Mouse (Mus musculus) embryonic facial prominence, embryonic 14.5 days (tissue): ENCODE data around the gene Gpr152. TPM values are rescaled to one million over a fixed set of nuclear protein-coding genes. Genes with fewer than 3 reads are reported as not detected.

ENCODE experiments used
- ATAC-seq: fragments of 200-750 bp; cut with Nextera tagmentation; 2 replicates; pipeline ENCODE4 v1.8.0; 2017; ENCODE audit warnings: low read depth, moderate number of reproducible peaks, moderate TSS enrichment
- DNase-seq: peaks from one replicate; pipeline ENCODE4 v3.0.0-alpha.2; 2015; ENCODE audit warnings: low spot score
- H3K27ac ChIP-seq: fragments of 300-500 bp; sonication (generic); replicated peaks from 2 replicates; pipeline ENCODE4 v1.5.1; 2014; ENCODE audit warnings: low read depth, mild to moderate bottlenecking, low read length, moderate library complexity
- H3K27me3 ChIP-seq: fragments of 300-500 bp; sonication (generic); replicated peaks from 2 replicates; pipeline ENCODE4 v1.6.1; 2014; ENCODE audit warnings: low read length; ENCODE audit not compliant: control insufficient read depth, insufficient read depth
- H3K36me3 ChIP-seq: fragments of 300-500 bp; sonication (generic); 2 replicates; pipeline ENCODE4 v1.6.1; 2014; ENCODE audit warnings: low read length, mixed read lengths; ENCODE audit not compliant: control insufficient read depth, insufficient read depth
- H3K4me1 ChIP-seq: fragments of 300-500 bp; sonication (generic); 2 replicates; pipeline ENCODE4 v1.6.1; 2014; ENCODE audit warnings: antibody characterized with exemption, low read length; ENCODE audit not compliant: control insufficient read depth, insufficient read depth
- H3K4me2 ChIP-seq: fragments of 300-500 bp; sonication (generic); 2 replicates; pipeline ENCODE4 v1.6.1; 2014; ENCODE audit warnings: low read depth, mild to moderate bottlenecking, low read length, moderate library complexity, mixed read lengths
- H3K4me3 ChIP-seq: fragments of 300-500 bp; sonication (generic); 2 replicates; pipeline ENCODE4 v1.5.1; 2014; ENCODE audit warnings: low read depth, mild to moderate bottlenecking, low read length
- H3K9ac ChIP-seq: fragments of 300-500 bp; sonication (generic); 2 replicates; pipeline ENCODE4 v1.6.1; 2014; ENCODE audit warnings: low read depth, mild to moderate bottlenecking, low read length, moderate library complexity, mixed read lengths
- H3K9me3 ChIP-seq: fragments of 300-500 bp; sonication (generic); 2 replicates; pipeline ENCODE4 v1.6.1; 2016; ENCODE audit warnings: low read length; ENCODE audit not compliant: control insufficient read depth
- WGBS: fragments of 180-500 bp; shearing (Covaris S2); extraction: QIAGEN DNeasy Blood & Tissue Kit; methylation state at CpG from one replicate; pipeline ENCODE4 v1.1.7; 2014; 5-methylcytosine and 5-hydroxymethylcytosine counted together
- polyA plus RNA-seq: library from polyadenylated mRNA; unstranded; fragments of >200 nt; fragmentation: Nextera tagmentation; extraction: Ambion mirVana; gene quantifications from 2 replicates; pipeline ENCODE4 v1.2.1, GENCODE M21; 2014

Gene Gpr152
- polyA plus RNA-seq, 1 experiment from 2014 or later, result 0.08 TPM

- peak within 1 kb of the TSS; percentile 67 for H3K27ac ChIP-seq
- peak; percentile 99 for DNase-seq
Measured at GRCm38 (mm10) chr19:4162646-4163542, 23.3 kb downstream of the Gpr152 start, which contains the start of gene Rps6kb2. Gene Rps6kb2, minus strand, starts transcription at chr19:4163354.

GRCm38 (mm10) chr19:4163543-4163887, 23.9 kb downstream of the Gpr152 start:
- Histone ChIP-seq H3K9me3 (no peaks in the 10 kb centered on the region), H3K4me1 (peaks cover 10% of the 10 kb centered on the region; the same call in 1 of the 2 replicates), H3K4me2 (peak overlapping the region; percentile 95), H3K9ac (peak overlapping the region; percentile 89), H3K27ac (peak overlapping the region; percentile 67), H3K36me3 (peaks cover 31% of the 10 kb centered on the region), H3K27me3 (no peaks in the 10 kb centered on the region), H3K4me3 (peak overlapping the region; percentile 82)
- DNase-seq, result no peak
- ATAC-seq, result no peak
- WGBS, result 33% methylated on average over 4 of the region's 4 CpGs

More at GRCm38 (mm10) chr19:4162646-4163542, 23.3 kb downstream of the Gpr152 start, which contains the start of gene Rps6kb2:
- H3K9me3 ChIP-seq, result no peaks in the 10 kb centered on the region
- H3K27me3 ChIP-seq, result no peaks in the 10 kb centered on the region
- peak within 1 kb of the TSS; percentile 82 for H3K4me3 ChIP-seq
- ATAC-seq, result peak; percentile 92
- H3K4me1 ChIP-seq, result peaks cover 10% of the 10 kb centered on the region; the same call in 1 of the 2 replicates
- peaks cover 37% of the 10 kb centered on the region for H3K36me3 ChIP-seq
- H3K4me2 ChIP-seq, result peak within 1 kb of the TSS; percentile 95
- H3K9ac ChIP-seq, result peak within 1 kb of the TSS; percentile 89
- WGBS, result 11% methylated on average over 24 of the region's 42 CpGs

GRCm38 (mm10) chr19:4164100-4164499, 24.5 kb downstream of the Gpr152 start:
- no peak overlapping the region for H3K9ac ChIP-seq
- DNase-seq (no peak), ATAC-seq (no peak)
- peaks cover 25% of the 10 kb centered on the region for H3K36me3 ChIP-seq
- H3K9me3 ChIP-seq, result no peaks in the 10 kb centered on the region
- 0 out of 2 replicates have a peak overlapping the region, but pooled peaks have one; percentile 95 for H3K4me2 ChIP-seq
- H3K4me1 ChIP-seq, result peaks cover 10% of the 10 kb centered on the region; the same call in 1 of the 2 replicates
- no peak overlapping the region for H3K4me3 ChIP-seq
- H3K27ac ChIP-seq, result no peak overlapping the region
- H3K27me3 ChIP-seq, result no peaks in the 10 kb centered on the region
- WGBS, result 80% methylated on average over 3 of the region's 3 CpGs

GRCm38 (mm10) chr19:4164721-4165120, 25.1 kb downstream of the Gpr152 start:
- peaks cover 11% of the 10 kb centered on the region for H3K4me1 ChIP-seq
- H3K36me3 ChIP-seq, result peaks cover 19% of the 10 kb centered on the region
- no peak overlapping the region for H3K4me2 ChIP-seq
- no peak overlapping the region for H3K4me3 ChIP-seq
- DNase-seq, result no peak
- H3K9ac ChIP-seq, result no peak overlapping the region
- no peak for ATAC-seq
- WGBS, result 72% methylated on average over 2 of the region's 2 CpGs
- H3K9me3 ChIP-seq, result no peaks in the 10 kb centered on the region
- no peaks in the 10 kb centered on the region for H3K27me3 ChIP-seq
- H3K27ac ChIP-seq, result no peak overlapping the region

GRCm38 (mm10) chr19:4166678-4167476, 27.3 kb downstream of the Gpr152 start:
- 78% methylated on average over 8 of the region's 9 CpGs for WGBS

GRCm38 (mm10) chr19:4169378-4169784, 29.8 kb downstream of the Gpr152 start:
- peak overlapping the region; percentile 87 for H3K9ac ChIP-seq
- WGBS, result under 1% methylated on average over 41 of the region's 43 CpGs
- peaks cover 11% of the 10 kb centered on the region for H3K4me1 ChIP-seq
- H3K36me3 ChIP-seq, result no peaks in the 10 kb centered on the region
- H3K9me3 ChIP-seq, result no peaks in the 10 kb centered on the region
- peak overlapping the region; percentile 96 for H3K4me2 ChIP-seq
- no peaks in the 10 kb centered on the region for H3K27me3 ChIP-seq
- DNase-seq, result peak; percentile 99
- ATAC-seq, result peak; percentile 96
- peak overlapping the region; percentile 55 for H3K4me3 ChIP-seq
- peak overlapping the region; percentile 90 for H3K27ac ChIP-seq

More at GRCm38 (mm10) chr19:4166678-4167476, 27.3 kb downstream of the Gpr152 start:
- ATAC-seq (no peak), DNase-seq (no peak)
- Histone ChIP-seq H3K4me3 (no peak overlapping the region), H3K9ac (no peak overlapping the region), H3K36me3 (peaks cover under 1% of the 10 kb centered on the region; the same call in 1 of the 2 replicates), H3K27me3 (no peaks in the 10 kb centered on the region), H3K27ac (no peak overlapping the region), H3K9me3 (no peaks in the 10 kb centered on the region), H3K4me1 (peaks cover 20% of the 10 kb centered on the region), H3K4me2 (no peak overlapping the region)

GRCm38 (mm10) chr19:4169810-4170209, 30.2 kb downstream of the Gpr152 start:
- Histone ChIP-seq H3K4me1 (peaks cover 11% of the 10 kb centered on the region), H3K9ac (peak overlapping the region; percentile 87), H3K9me3 (no peaks in the 10 kb centered on the region), H3K4me3 (peak overlapping the region; percentile 55), H3K4me2 (peak overlapping the region; percentile 96), H3K27me3 (no peaks in the 10 kb centered on the region), H3K27ac (peak overlapping the region; percentile 90), H3K36me3 (no peaks in the 10 kb centered on the region)
- ATAC-seq, result peak; percentile 34
- no peak for DNase-seq
- WGBS, result 7% methylated on average over 18 of the region's 27 CpGs

- ATAC-seq (no peak), DNase-seq (no peak)
- no peaks in the 10 kb centered on the region for H3K36me3 ChIP-seq
- peaks cover 16% of the 10 kb centered on the region for H3K4me1 ChIP-seq
- no peaks in the 10 kb centered on the region for H3K9me3 ChIP-seq
- no peak overlapping the region for H3K9ac ChIP-seq
- no peak overlapping the region for H3K27ac ChIP-seq
- no peak overlapping the region for H3K4me3 ChIP-seq
- H3K4me2 ChIP-seq, result no peak overlapping the region
- WGBS, result 90% methylated on average over 9 of the region's 10 CpGs
- H3K27me3 ChIP-seq, result no peaks in the 10 kb centered on the region
Measured at GRCm38 (mm10) chr19:4170723-4171392, 31.3 kb downstream of the Gpr152 start.
